Mouse (Mus musculus): ENCODE data around the gene Ankrd34a.

DNA sequence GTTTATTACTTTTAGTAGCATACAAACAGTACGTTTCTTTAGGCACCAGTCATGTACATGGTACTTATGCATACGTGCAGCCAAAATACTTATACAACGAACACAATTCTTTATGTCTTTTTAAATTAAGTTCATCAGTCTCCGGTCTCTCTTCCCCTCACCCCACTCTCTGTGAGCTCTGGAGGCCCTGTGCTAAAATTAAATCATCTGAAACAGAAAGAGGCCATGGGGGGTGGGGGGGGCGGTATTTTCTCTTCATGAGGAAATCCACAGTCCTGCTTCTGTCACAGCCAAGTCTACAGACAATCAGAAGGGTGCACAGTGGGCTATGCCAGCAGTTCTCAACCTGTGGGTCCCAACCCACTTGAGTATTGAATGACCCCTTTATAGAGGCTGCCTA lies 47.1 kb upstream of the Ankrd34a start:
- TF ChIP-seq EP300 (IDR thresholded peaks at IDR 0.05), result no peak
- TF ChIP-seq CTCF (IDR thresholded peaks at IDR 0.05), result no peak
